Mouse (Mus musculus): ENCODE results near the gene Apoc4.

Apoc4 gene

DNA sequence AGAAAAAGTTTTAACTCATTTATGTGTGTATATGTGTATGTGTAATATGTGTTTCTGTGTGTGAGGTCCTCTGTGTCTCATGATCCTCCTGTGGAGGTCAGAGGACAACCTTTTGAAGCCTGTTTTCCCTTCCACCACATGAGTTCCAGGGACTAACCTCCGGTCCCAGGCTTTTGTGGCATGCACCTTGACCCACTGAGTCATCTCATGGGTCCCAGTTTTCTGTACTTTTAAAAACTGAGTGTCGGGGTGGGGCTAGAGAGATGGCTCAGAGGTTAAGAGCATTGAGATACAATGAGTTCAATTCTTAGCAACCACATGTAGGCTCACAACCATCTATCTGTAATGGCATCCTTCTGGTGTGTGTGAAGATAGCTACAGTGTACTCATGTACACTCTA, 577 bp downstream of the Apoc4 start:
- in situ Hi-C loops (cut with MboI): no loop called here

DNA sequence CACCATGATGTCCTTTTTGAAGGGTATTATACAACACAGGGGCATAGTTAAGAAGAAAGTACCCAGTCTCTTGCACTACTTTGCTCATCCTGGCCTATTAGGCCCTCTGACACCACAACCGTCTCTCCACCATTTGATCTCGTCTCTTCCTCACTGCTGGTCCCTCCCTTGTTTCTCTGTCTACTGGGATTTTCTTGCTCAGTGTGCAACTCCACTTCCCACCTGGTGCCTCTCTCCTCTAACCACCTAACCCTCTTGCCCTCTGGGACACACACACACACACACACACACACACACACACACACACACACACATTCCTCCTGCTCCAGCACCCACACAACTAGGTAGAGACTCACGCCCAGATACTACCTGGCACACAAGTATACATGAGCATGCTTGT, 2.4 kb downstream of the Apoc4 start:
- in situ Hi-C loops (cut with MboI): no loop called here

DNA sequence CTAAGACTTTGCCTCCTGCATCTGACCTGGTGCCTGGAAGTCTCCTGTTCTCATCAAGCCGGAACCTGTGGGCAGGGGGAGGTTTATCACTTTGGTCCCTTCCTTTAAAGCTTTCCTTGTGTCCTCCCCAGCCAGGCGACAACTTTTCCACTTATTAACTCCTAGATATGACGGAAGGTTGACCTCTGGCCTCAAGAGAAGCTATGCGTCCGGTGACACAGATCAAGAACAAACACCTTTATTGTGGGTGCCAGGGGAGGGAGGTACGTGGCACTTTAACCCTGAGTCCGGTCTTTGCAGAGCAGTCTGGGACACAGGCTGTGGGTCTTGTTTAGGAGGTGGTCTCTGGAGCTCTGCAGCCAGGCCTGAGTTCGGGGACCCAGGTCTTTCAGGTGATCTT, 3.4 kb downstream of the Apoc4 start, which contains the start of gene Apoc2:
Gene Apoc2 (minus strand): TSS at position 70 of the 400 bp plus-strand sequence.
- in situ Hi-C loops (cut with MboI): no loop called here

DNA sequence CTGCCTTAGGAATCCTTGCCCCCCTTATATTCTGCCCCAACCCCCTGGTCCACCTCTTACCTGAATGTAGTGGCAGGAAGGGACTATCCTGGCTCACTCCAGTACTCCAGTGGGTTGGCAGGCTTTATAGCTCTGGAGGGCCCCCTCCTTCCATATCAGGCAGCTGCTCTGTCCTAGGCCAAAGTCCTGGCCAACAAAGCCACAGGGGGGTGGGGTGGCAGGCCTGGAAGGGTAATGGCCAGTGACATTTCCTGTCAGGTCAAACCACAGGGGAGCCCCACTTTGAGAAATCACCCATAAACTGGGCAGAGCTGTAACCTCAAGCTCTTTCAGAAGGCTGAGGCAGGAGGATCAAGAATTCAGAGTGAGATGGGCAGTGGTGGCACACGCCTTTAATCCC, 4.6 kb downstream of the Apoc4 start:
- in situ Hi-C loops (cut with MboI): no loop called here

DNA sequence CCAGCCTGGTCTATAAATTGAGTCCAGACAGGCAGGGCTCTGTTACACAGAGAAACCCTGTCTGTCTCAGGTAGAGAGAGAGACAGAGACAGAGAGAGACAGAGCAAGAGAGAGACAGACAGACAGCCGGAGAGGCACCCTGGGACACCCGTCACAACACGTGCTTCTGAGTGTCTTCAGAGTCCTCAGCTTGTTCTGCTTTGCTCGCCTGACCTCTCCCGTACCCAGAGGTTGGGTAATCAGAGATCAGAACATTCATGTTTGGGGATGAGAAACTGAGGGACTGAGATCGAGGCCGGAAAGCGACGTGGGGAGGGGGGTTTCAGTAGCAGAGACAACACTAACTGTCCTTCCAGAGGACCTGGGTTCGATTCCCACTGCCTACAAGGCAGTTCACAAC, 5.5 kb downstream of the Apoc4 start:
- in situ Hi-C loops (cut with MboI): no loop called here

DNA sequence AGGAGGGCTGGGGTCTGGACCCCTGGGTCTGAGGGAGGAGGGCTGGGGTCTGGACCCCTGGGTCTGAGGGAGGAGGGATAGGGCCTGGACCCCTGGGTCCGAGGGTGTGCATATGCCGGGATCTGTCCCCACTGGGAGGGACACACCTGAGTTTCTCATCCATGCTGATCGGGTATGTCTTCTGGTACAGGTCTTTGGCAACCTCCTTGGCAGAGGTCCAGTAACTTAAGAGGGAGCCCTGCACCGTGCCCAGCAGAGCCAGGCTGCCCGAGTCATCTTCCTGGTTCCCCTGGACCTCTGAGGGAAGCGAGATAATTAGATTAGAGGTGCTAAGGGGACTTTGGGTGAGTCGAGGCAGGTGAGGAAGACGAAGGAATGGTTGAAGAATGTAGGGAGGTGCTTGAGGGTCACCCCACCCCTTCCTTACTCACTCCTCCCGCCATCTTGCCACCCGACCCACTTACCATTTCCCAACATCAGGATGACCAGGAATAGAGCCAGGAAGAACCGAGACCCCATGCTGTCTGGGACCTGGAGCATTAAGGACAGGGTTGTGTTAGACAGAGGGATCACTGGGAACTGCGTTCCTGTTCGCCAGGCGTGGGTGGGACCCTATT, 8.1 kb downstream of the Apoc4 start:
- in situ Hi-C loops (cut with MboI): no loop called here

DNA sequence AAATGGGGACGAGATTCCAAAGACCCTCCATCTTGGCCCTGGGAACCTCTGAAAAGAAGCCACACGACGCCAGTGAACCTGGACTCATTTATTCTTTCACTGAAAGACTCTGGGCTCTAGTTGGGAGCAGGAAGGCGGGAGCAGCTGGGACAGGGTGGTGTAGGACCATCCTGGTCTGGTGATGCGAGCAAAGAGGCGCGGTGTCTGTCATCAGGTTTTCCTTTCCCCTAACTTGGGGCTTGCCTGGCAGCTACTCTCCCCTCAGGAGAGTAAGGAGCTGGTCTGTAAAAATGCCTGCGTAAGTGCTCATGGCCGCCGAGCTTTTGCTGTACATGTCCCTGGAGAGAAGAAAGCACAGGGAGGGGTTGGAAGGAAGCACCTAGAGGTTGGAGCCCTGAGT, 9.8 kb downstream of the Apoc4 start:
- in situ Hi-C loops (cut with MboI): no loop called here

DNA sequence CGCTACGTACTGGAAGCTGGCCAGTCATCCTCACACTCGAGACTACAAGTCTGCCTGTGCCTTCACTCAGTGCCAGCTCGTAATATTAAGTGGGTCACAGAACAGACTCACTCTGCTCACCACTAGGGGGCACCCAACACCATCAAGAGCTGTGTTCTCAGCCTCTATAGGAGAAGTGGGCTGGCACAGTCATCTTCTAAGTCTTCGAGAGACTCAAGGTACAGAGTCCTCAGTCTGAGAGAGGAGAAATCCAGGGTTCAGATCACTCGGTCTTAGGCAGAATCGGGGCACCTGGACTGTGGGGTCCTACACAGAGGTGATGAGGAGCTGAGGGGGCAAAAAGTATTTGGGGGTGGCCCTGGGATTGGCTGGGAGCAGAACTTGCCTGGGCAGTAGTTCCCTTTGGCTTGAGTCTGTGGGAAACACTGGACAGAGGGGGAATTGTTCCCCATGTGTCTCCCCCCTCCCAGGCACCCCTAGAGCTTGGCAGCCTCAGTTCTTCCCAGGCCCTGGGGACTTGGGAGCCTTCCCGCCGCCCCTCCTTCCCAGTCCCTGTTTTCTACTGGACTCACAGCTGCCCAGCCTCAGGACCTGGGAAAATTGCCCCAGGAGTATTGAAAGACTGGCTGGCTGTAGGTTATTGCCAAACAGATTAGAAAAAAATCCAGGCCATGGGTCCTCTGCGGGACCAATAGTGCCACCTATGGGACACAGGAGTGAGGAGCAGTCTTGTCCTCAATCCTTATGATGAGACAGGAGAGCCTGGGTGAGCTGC, 12.1 kb downstream of the Apoc4 start:
- in situ Hi-C loops (cut with MboI): loop anchor here (5.0 kb wide), 1 partner anchor 43 kb away; no protein-coding TSS in a partner anchor

DNA sequence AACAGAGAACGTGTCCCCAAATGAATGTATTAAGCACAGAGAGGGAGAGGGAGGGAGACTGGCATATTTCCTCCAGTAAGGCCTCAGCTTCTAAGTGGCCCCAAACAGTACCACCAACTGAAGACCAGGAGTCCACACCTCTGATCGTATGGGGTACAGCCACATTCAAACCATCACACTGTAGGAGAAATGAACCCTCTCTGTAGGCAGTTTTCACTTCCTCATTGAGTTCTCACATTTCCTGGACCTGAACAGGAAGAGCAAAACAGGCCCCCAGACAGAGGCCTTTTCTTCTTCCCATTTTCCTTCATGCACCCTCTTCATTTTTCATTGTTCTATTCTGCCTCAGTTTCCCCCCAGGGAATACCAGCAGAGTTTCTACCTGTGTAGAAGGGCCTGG, 13.8 kb downstream of the Apoc4 start:
- in situ Hi-C loops (cut with MboI): loop anchor here (5.0 kb wide), 1 partner anchor 45 kb away; no protein-coding TSS in a partner anchor

DNA sequence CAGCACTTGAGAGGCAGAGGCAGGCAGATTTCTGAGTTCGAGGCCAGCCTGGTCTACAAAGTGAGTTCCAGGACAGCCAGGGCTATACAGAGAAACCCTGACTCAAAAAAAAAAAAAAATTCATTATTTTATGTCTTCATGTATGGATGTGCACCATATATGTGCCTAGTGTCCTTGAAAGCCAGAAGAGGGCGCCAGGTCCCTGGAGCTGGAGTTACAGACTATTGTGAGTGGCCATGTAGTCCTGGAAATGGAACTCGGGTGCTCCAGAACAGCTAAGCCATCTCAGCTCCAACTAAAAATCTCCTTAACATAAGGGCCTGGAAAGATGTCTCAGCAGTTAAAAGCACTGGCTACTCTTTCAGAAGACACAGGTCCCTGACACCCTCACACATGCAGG, 14.5 kb downstream of the Apoc4 start:
- in situ Hi-C loops (cut with MboI): loop anchor here (5.0 kb wide), 1 partner anchor 46 kb away; no protein-coding TSS in a partner anchor

DNA sequence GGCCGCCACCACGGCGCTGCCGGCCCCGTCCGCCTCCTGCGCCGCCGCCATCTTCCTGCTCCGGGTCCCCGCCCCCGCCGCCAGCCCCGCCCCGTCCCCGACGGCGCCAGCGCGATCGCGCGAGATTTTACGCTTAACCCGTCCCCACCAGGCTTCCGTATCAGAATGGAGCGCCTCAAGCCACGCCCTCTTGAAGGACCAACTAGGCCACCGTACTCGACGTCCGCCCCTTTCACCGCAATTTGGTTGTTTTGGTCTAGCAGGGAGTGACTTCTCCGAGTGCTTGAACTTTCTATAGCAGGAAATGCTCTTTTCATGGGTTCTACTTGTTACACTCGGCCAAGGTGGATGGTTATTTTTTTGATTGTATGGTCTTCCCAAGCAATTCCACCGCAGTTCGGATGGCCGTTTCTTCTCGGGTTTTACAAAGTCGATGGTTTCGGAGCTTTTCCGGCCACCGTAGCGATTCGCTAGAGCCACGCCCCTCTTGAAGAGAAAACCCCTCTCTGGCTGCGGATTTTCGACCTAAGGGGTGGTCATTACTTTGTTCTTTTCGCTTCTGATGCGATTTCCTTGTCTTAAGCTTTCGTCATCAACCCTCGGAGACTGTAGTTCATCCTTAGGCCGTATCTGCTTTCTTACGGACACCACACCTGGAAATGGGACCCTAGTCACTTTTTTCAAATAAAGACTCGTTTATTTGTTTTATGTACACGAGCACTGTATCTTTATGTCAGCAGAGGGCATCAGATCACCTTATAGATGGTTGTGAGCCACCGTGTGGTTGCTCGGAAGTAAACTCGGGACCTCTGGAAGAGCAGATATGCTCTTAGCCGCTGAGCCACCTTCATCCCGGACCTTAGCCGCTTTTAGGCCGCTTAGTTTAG, 16.1 kb downstream of the Apoc4 start, which contains the start of gene Clptm1:
Gene Clptm1 (minus strand): TSS at position 79 of the 887 bp plus-strand sequence.
- in situ Hi-C loops (cut with MboI): loop anchor here (5.0 kb wide), 2 partner anchors 47 to 48 kb away; no protein-coding TSS in a partner anchor

DNA sequence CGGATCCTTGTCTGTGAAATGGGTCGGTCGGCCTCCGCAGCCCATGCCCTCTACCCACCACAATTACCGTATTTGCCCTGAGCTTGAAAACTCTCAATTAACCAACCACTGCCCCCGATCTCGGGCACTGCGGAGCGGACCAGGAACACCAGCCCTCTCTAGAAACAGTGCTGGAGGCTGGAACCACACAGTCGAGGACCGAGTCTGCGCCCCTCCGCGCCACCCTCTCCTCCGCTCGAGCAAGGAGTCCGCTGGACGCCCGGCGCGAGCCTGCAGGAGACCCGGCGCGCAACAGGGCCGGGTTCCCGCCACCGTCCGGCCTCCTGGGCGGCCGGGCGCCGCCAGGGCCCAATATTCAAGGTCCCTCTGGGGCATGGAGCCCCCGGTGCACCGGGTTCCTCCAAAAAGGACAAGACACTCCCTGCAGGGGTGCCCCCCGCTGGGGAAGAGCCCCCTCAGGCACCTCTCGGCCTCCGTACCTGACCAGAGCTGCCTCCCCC, 16.8 kb downstream of the Apoc4 start:
- in situ Hi-C loops (cut with MboI): loop anchor here (5.0 kb wide), 1 partner anchor 47 kb away; no protein-coding TSS in a partner anchor

DNA sequence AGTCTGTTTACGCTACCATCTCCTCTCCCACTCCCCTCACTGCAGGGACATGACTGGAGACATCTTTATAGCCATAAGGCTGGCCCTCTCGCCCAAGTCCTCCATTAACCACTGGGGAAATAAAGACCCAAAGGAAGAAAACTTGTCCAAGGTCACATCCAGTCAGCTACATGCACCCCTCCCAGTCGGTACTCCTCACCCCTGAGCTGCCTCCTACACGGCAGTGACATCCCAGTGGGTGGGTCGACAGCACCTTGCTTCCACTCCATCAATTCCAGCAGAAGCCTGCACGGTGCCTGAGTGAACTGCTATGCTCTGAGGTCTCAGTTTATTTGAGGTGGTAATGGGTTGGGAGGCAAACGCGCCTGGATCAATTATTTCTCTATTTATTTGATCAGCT, 17.3 kb downstream of the Apoc4 start:
- in situ Hi-C loops (cut with MboI): loop anchor here (5.0 kb wide), 1 partner anchor 47 kb away; no protein-coding TSS in a partner anchor

DNA sequence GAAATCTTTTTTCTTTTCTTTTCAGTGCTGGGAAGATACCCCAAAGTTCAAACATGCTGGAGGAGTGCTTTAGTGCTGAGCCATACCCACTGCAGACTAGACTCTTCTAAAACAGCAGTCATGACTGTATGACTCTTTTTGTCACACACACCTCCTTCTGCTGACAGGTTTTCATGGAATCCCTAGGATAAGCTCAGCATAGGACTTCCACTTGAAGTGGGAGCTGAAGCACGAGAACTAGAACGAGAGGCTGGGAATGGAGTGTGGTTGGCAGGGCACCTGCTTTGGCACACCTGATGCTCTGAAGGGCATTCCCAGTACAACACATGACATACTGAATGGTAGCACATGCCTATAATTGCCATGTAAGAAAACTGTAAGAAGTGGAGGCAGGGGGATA, 28.7 kb downstream of the Apoc4 start:
- in situ Hi-C loops (cut with MboI): no loop called here

DNA sequence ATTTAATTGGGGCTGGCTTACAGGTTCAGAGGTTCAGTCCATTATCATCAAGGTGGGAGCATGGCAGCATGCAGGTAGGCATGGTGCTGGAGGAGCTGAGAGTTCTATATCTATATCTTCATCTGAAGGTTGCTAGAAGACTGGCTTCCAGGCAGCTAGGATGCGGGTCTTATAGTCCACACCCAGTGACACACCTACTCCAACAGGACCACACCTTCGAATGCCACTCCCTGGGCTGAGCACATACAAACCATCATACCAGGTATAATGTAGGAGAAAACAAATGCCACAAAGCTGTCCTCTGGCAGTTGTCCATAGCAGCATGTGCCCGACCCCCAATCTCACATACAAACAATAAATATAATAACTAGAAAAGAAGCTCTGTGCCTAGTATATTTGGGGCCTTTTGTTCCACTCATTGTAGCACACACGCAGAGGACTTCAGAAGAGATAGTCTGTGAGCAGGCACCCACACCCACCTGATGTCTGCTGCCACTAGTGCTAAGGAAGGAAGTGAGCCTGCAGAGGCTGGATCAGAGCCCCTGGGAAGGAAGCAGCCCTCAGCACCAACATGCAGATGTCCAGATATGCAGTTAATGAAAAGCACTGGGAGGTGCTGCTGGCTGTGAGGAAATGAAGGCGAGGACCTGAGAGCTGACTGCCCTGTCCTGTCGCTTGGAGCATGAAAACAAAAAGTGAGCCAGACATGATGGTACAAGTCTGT, 30.1 kb downstream of the Apoc4 start:
- in situ Hi-C loops (cut with MboI): no loop called here

DNA sequence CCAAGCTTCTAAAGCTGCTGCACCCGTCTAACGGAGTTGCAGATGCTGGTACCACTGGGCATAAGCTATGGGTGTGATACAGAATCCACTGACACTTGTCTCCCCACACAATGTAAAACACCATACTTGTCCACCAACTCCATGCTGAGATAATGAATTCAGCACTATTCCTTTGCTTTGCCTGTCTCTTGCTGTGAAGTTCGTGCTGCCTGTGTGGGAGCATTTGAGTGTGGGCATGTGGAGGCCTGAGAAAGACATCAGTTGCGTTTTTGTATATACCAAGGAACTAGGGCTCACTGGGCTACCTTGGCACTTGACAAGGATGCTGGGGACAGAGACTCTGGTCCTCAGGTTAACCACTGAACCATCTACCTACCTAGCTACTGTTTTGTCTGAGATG, 40.1 kb downstream of the Apoc4 start:
- in situ Hi-C loops (cut with MboI): no loop called here

DNA sequence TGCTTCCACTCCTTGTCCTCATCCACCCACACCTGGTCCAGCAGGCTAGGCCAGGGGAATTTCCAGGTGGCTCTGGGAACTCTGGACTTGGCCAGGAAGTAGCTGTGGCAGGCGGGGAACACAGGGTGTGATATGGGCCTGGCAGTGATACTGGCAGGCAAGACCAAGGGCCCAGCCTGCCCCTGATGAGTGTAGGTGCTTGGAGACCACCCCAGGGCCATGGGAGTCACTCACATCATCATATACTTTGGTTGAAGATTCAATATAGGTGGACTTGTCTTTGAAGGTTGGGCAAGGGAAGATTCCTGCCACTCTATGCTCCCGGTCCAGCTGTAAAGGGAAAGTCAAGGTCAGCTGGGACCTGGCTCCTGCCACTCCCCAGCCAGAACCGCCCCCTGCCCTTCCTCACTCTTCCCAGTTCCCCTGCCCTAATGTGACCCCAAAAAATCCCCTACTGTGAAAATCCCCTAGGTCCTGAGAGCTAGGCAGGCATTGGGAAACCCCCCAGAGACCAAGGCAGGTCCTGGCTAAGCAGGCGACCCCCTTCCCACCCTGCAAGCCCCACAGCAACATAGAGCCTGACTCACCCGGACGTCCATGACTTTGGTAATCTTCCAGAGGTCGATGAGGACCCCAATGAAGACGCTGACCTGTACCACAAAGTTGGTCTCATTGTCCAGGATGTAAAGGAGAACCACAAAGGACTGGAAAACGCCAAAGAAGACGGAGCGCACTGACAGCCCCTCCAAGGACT, 46.0 kb downstream of the Apoc4 start:
- in situ Hi-C loops (cut with MboI): no loop called here

DNA sequence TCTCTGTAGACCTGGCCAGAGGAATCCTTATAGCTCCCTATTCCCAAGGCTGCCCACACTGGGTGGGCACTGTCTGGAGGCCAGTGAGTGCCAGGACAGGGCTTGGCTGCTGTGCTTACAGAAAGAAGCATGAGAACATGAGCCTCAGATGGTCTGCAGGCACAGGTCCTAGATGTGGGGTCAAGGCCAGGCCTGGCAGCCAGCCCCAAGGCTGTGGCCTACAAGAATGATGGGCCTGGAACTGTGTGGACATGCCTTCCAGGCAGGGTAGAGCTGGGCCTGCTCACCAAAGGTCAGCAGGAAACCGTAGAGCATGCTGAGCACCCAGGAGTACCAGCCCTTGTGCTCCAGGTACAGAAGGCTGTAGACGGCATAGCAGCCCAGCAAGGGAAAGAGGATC, 46.7 kb downstream of the Apoc4 start:
- in situ Hi-C loops (cut with MboI): no loop called here

DNA sequence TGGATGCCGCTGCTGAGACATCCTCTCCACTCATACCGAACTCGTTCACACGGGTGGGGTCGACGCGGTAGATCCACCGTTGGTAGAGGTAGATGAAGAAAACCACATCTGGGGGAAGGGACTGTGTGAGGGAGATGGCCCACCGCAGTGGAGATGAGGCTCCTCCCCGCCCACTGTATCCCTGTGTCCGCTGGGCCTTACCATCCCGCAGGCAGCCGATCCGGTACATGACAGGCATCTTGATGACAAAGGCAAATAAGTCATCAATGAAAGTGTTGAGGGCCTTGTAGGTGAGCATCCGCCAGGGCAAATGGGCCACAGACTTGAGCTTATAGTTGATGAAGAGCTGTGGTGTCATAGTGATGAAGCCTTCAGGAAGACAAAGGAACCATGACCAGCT, 47.4 kb downstream of the Apoc4 start:
- in situ Hi-C loops (cut with MboI): no loop called here

DNA sequence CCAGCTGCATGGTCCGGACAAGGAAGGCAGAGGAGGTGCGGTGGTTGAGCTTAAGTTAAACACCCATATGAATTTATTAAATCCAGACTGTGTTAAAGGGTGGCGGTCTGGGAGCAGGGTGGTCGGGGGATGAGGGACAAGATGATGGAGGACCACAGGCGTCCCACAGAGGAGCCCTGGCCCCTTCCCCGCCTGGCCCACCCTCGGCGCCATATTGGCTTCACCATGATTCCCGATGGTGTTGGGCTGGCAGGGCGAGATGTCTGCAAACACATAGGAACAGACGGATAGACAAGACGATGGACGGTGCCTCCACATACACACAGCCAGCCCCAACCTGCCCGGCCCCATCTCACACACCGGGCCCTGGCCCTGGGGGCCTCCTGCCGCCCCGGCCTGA, 48.1 kb downstream of the Apoc4 start:
- in situ Hi-C loops (cut with MboI): no loop called here

DNA sequence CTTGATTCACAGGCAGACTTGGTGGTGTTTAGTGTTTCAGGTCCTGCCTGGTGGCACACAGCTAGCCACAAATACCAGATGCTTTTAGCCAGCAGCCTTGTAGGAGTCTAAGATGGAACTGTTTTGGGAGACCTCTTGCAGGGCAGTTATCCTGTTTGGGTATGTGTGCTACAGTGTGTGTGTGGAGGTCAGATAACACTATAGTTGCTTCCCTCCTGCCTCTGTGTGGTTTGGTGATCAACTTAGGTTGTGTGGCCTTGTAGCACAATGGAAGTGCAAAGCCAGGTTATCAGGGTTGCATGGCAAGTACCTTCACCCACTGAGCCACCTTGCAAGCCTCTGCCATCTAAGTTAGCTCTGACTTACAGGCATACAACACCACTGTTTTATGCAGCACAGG, 48.6 kb downstream of the Apoc4 start:
- in situ Hi-C loops (cut with MboI): no loop called here

Data from mature B cell (primary cell).